Mouse (Mus musculus) brain, embryonic 14.5 days (tissue): Measurements from ENCODE around the gene Gpr108.

Experiments
- CTCF ChIP-seq: fragments of 200-500 bp; IDR thresholded peaks from 2 replicates; pipeline ENCODE4 v1.5.1; 2012; ENCODE audit warnings: inconsistent platforms, mild to moderate bottlenecking, moderate library complexity, borderline replicate concordance; ENCODE audit not compliant: insufficient read depth, insufficient read length; ENCODE audit errors: extremely low read depth
- POLR2A ChIP-seq: fragments of 200-500 bp; IDR thresholded peaks from 2 replicates; pipeline ENCODE4 v1.6.1; 2012; ENCODE audit warnings: mild to moderate bottlenecking, inconsistent platforms, borderline replicate concordance; ENCODE audit not compliant: poor library complexity, insufficient read depth, insufficient read length, severe bottlenecking; ENCODE audit errors: extremely low read depth

- TF ChIP-seq CTCF, result no peak
- TF ChIP-seq POLR2A, result no peak
Measured at GRCm38 (mm10) chr17:57260351-57260750, 12.1 kb upstream of the Gpr108 start.
